Mouse (Mus musculus) right cerebral cortex, postnatal 14 days (tissue): ENCODE measurements at regions not wholly inside any gene's neighbourhood (a gene's known extent, or its start where the extent isn't known, plus 50 kb on each side); places are given as distances from the start of the nearest gene placed in this dataset.

ENCODE experiments used
- DNase-seq: peaks from one replicate; pipeline ENCODE4 v3.0.0; 2022

- no peak for DNase-seq
These were observed 221.9 kb upstream of the Mmadhc start for GRCm38 (mm10) chr2:50518371-50519128.

- no peak for DNase-seq
These were observed 216.7 kb upstream of the Mmadhc start for GRCm38 (mm10) chr2:50513276-50513675.

GRCm38 (mm10) chr2:50498713-50499112 is 202.1 kb upstream of the Mmadhc start:
- no peak for DNase-seq

GRCm38 (mm10) chr2:50496057-50496433 is 199.4 kb upstream of the Mmadhc start:
- no peak for DNase-seq

- DNase-seq, result no peak
These were observed 198.8 kb upstream of the Mmadhc start for GRCm38 (mm10) chr2:50495141-50496056.

GRCm38 (mm10) chr2:50493597-50494335 is 197.2 kb upstream of the Mmadhc start:
- no peak for DNase-seq

- DNase-seq, result no peak
These were observed 167.2 kb upstream of the Mmadhc start for GRCm38 (mm10) chr2:50463799-50464198.

GRCm38 (mm10) chr2:50462378-50462777 is 165.8 kb upstream of the Mmadhc start:
- DNase-seq, result no peak

GRCm38 (mm10) chr2:50456654-50457053 is 160.1 kb upstream of the Mmadhc start:
- no peak for DNase-seq

- DNase-seq, result no peak
These were observed 151.5 kb upstream of the Mmadhc start for GRCm38 (mm10) chr2:50448117-50448516.

GRCm38 (mm10) chr2:50445963-50446485 is 149.4 kb upstream of the Mmadhc start:
- DNase-seq, result no peak

- no peak for DNase-seq
These were observed 143.7 kb upstream of the Mmadhc start for GRCm38 (mm10) chr2:50440333-50440732.

GRCm38 (mm10) chr2:50433166-50433565 is 136.6 kb upstream of the Mmadhc start:
- DNase-seq, result no peak

GRCm38 (mm10) chr2:50425151-50425550 is 128.6 kb upstream of the Mmadhc start:
- no peak for DNase-seq

- no peak for DNase-seq
These were observed 123.0 kb upstream of the Mmadhc start for GRCm38 (mm10) chr2:50419648-50420047.

GRCm38 (mm10) chr2:50417643-50418042 is 121.0 kb upstream of the Mmadhc start:
- DNase-seq, result no peak

- DNase-seq, result no peak
These were observed 120.5 kb upstream of the Mmadhc start for GRCm38 (mm10) chr2:50417135-50417534.

- no peak for DNase-seq
These were observed 119.5 kb upstream of the Mmadhc start for GRCm38 (mm10) chr2:50416056-50416455.

- no peak for DNase-seq
These were observed 109.3 kb upstream of the Mmadhc start for GRCm38 (mm10) chr2:50405932-50406331.

GRCm38 (mm10) chr2:50403106-50403505 is 106.5 kb upstream of the Mmadhc start:
- no peak for DNase-seq

GRCm38 (mm10) chr2:50398576-50398975 is 102.0 kb upstream of the Mmadhc start:
- DNase-seq, result no peak

GRCm38 (mm10) chr2:50377609-50378413 is 81.2 kb upstream of the Mmadhc start:
- DNase-seq, result no peak
